Mouse (Mus musculus) cerebellum, postnatal 25 days (tissue): ENCODE data around the gene Jup.

Experiments used
- DNase-seq, 2 experiments: peaks; one replicate each; pipeline ENCODE4 v3.0.0; 2021; ENCODE audit warnings: mixed read lengths in 2 of 2

The Jup gene

GRCm38 (mm10) chr11:100397600-100398389 lies at the start of gene Jup:
Gene Jup, minus strand, starts transcription at chr11:100397763.
- DNase-seq = peak; percentile 100

DNA sequence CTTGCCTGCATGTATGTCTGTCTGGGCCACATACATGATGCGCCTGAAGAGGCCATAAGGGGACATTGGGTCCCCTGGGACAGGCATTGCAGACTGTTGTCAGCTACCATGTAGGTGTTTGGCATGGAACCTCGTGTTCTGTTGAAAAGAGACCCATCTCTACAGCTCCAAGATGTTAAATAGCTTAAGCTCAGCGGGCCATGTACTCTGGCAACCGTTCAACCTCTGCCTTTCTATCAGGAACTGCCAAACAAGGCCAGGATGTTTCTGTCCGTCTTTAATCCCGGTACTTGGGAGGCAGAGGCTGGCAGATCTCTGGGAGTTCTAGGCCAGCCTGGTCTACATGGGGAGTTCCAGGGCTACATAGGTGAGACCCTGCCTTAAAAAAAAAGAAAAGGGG lies 45.1 kb upstream of the Jup start:
- DNase-seq = no peak

DNA sequence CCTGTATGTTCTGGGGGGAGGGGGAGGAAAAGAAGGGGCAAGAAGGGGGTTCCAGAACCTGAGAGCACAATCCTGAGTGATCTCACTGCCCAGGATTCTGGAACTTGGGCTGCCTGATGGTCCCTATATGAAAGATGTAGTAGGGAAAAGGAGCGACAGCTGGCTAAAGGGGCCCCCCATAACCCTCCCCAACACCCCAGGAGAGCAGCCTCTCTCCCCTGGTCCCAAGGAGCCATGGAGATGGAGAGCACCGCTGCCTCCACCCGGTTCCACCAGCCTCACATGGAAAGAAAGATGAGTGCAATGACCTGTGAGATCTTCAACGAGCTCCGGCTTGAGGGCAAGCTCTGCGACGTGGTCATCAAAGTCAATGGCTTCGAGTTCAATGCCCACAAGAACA lies 44.2 kb upstream of the Jup start, which contains the start of the genes Nt5c3b and Klhl10:
Nt5c3b (minus strand) TSS at position 12 of the 400 bp plus-strand sequence.
Klhl10 (plus strand) TSS at position 121 of the 400 bp plus-strand sequence.
- DNase-seq = no peak

DNA sequence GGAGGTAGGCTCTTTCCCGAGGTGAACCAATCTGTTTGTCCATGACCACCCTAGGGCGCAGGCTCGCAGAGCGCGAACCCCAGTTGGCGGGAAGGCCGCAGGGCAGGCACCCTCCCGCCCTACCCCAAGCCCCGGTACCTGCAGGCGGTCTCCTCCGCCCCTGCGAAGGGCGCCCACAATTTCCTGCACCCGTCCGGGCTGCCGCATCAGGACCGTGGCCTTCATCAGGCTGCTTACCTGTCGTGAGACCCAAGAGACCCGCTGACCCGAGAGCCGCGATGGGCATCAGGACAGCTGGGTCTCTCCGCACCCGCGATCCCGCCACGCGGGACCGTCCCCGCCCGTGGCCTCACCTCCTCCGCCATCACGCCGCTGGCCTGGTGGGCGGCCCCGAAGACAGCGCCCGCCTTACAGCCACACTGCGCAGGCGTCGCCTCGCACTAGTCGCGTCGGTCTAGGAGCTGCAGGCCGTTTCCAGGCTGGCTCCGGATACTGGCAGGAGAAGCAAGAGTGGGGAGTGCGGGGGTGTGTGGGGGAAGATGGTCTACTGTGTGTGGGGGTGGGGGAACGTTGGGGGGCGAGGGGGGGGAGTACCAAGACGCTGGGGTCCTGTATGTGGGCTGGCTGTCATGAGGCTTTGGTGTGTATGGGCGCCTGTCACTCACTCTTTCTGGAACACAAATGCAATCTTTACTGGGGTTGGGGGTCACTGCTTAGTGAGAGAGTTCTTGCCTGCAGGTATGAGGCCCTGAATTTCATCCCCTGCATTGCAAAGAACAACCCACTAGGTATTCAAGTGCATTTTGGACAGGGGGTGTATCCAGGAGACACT lies 43.3 kb upstream of the Jup start:
- peak; percentile 88 to 92 for DNase-seq

- DNase-seq = no peak
Observed at GRCm38 (mm10) chr11:100437901-100438300, 40.3 kb upstream of the Jup start.

GRCm38 (mm10) chr11:100435678-100436246 lies 38.2 kb upstream of the Jup start:
- DNase-seq = no peak

DNA sequence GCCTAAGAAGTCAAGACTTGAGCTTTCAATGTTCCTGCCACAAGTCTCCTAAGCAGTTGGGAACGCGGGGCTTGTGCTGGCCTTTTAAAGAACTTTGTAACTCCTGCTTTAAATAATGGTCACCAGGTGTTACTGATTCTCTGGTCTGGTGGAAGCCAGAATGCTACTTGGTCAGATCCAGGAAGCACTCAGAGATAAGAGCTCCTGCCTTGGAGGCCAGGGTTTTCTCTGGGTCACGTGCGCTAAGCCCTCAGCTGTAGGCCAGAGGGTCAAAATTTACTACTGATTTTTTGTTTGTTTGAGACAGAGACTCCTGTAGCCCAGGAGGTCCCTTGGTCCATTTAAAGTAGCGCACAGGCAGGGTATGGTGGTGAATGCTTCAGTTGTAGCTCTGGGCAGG lies 34.4 kb upstream of the Jup start:
- no peak for DNase-seq

GRCm38 (mm10) chr11:100430052-100430451 lies 32.5 kb upstream of the Jup start:
- peak; percentile 35 to 52 for DNase-seq

DNA sequence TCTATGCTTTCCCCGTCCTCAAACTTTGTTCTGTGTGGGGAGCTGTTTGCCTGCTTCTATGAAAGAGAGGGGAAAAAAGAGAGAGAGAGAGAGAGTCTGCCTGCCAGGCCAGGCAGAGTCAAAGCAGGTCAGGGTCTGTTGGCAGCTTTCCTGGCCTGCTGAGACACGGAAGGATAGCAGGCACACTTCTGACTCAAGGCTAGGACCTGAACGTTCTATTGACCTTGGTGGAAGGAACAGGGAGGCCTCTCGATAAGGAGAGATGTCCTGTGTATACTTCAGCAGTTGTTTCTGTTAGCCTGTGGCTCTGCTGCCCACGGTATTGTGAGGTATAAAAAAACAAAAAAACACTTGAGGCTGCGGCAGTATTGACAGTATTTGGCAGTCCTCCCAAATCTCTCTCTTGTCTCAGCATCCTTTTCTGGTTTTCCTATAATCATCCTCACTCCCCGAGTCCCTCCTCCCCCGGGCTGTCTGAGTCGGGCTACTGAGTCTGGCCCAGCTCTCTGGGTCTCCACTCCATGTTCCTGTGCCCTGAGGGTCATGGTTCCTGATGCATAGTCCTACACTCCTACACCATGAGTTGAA lies 31.1 kb upstream of the Jup start:
- peak; percentile 34 to 63 for DNase-seq

GRCm38 (mm10) chr11:100426820-100427219 lies 29.3 kb upstream of the Jup start:
- no peak for DNase-seq

DNA sequence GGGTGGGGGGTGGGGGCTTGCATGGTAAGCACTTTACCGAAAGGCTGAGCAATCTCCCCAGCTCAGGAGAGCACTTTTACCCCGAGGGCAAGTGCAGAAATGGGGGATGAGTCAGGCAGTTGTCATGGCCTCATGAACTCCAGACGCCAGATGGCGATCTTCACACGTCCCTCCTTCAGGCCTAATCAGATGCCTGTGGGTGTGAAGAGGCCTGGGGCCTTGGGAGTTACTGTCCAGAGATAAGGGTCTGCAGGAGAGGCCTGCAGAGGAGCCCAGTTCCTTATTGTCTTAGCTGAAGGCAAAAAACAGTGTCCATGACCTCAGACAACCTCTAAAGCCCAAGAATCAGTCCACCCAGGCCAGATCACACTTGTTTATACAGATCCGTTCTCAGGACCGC lies 28.3 kb upstream of the Jup start:
- peak; percentile 78 to 90 for DNase-seq

DNA sequence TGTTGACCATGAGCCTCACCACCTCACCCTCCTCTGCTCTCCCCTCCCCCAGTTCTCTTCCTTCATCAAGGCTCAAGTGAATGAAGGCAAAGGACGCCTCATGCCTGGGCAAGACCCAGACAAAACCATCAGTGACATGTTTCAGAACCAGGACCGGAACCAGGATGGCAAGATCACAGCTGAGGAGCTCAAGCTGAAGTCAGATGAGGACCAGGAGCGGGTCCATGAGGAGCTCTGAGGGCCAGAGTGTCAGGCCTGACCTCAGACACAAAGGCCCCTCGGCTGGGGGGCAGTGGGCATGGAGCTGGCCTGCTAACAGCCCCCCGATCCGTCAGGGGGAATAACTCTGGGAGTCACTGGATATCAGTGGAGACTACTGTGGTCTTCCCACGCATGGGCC lies 26.3 kb upstream of the Jup start:
- no peak for DNase-seq

DNA sequence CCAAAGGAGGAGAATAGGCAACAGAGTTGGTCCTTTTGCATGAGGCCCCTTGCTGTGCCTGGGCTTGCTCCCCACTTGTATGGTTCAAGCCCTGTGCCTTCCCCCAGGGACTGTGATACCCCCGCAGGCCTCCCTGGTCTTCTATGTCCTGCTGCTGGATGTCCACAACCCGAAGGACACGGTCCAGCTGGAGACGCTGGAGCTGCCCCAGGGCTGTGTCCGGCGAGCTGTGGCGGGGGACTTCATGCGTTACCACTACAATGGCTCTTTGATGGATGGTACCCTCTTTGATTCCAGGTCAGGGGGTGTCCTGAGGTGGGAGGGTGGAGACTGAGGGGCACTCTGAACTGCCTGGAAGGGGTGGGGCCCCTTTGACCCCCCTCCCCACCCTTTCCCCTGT lies 24.0 kb upstream of the Jup start:
- DNase-seq = no peak

GRCm38 (mm10) chr11:100414914-100415822 lies 17.6 kb upstream of the Jup start, which contains the start of gene Fkbp10:
Gene Fkbp10, plus strand, starts transcription at chr11:100415697.
- DNase-seq = peak in 1 of 2 experiments; percentile 29

- peak; percentile 92 to 94 for DNase-seq
Observed at GRCm38 (mm10) chr11:100414021-100414913, 16.7 kb upstream of the Jup start, which contains the start of gene P3h4. Gene P3h4, minus strand, starts transcription at chr11:100414836.

GRCm38 (mm10) chr11:100413541-100413940 lies 16.0 kb upstream of the Jup start:
- no peak for DNase-seq

DNA sequence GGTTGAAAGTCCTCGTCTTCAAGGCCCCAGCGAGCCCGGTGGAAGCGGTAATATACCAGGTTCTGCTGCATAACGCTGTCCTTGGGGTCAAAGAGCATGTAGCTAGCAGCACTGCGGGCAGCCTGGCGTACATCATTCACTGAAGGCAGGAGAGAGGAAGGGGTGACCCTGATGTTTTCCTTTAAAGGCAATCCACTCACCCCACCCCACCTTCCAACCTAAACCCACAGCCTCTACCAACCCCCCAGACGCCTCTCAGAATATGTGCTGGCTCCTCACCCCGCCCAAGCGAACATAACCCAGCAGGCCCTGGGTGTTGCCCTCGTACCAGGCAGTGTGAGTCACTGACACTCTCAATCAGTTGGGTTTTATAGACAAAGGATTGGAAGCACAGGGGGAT lies 14.2 kb upstream of the Jup start:
- DNase-seq = no peak

- peak; percentile 50 to 57 for DNase-seq
Observed at GRCm38 (mm10) chr11:100409686-100410085, 12.1 kb upstream of the Jup start.

DNA sequence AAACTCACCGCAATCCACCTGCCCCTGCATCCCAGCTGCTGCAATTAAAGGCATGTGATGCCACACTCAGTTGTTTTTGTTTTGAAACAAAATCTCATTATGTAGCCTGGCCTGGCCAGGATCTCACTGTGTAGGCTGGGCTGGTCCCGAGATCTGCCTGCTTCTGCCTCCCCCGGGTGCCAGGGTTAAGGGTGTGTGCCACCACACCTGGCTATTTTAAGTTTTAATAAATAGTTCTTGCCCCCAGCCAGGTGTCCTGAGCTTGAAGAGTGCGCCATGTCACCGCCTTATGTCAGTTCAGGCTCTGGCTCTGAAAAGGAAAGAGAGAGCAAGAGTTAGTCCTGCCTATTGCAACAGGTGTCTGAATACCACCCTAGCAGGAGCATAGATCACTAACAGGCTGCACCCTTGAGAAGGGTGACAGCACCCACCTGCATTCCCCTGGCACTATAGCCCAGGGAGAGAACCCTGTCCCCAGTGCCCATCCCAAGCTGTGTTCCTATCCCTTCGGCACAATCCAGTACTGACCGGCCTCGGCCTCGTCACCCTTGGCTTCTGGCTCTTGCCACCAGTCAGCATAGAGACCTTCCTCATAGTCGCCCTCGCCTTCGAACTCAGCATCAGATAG lies 11.4 kb upstream of the Jup start:
- DNase-seq = peak in 1 of 2 experiments; percentile 27
